Mouse (Mus musculus) bone marrow, adult 2 months (tissue): ENCODE results near the gene Dpagt1.

Experiments used
- CTCF ChIP-seq: fragments of 200-500 bp; IDR thresholded peaks from 2 replicates; pipeline ENCODE4 v1.5.1; 2011; ENCODE audit warnings: low read length, control low read depth; ENCODE audit not compliant: control insufficient read depth, insufficient read depth
- POLR2A ChIP-seq: fragments of 200-500 bp; IDR thresholded peaks from 2 replicates; pipeline ENCODE4 v1.6.1; 2011; ENCODE audit warnings: low read depth, mild to moderate bottlenecking, control low read depth, low read length, borderline replicate concordance; ENCODE audit not compliant: control insufficient read depth

- TF ChIP-seq POLR2A = no peak
- TF ChIP-seq CTCF = no peak
Observed at GRCm38 (mm10) chr9:44338574-44338973, 12.8 kb downstream of the Dpagt1 start.
